Mouse (Mus musculus) ES-Bruce4 (cell line): ENCODE results near the gene 1700013F07Rik. TPM values are rescaled to one million over a fixed set of nuclear protein-coding genes. Genes with fewer than 3 reads are reported as not detected.

ENCODE experiments used
- H3K27ac ChIP-seq: 2 replicates; pipeline ENCODE4 v1.5.1; 2012; ENCODE audit warnings: low read length, inconsistent platforms; ENCODE audit not compliant: insufficient read depth
- H3K27me3 ChIP-seq: 2 replicates; pipeline ENCODE4 v1.6.1; 2012; ENCODE audit warnings: mild to moderate bottlenecking, low read length, inconsistent platforms; ENCODE audit not compliant: control insufficient read depth, poor library complexity, insufficient read depth, severe bottlenecking
- H3K36me3 ChIP-seq: 2 replicates; pipeline ENCODE4 v1.6.1; 2012; ENCODE audit warnings: inconsistent platforms, mild to moderate bottlenecking, low read length, moderate library complexity; ENCODE audit not compliant: control insufficient read depth, poor library complexity, insufficient read depth, severe bottlenecking
- H3K4me1 ChIP-seq: one replicate; pipeline ENCODE4 v1.8.1; 2011; ENCODE audit warnings: low read length; ENCODE audit not compliant: control insufficient read depth, insufficient read depth
- H3K4me3 ChIP-seq: 2 replicates; pipeline ENCODE4 v1.5.1; 2011; ENCODE audit warnings: low read depth, mild to moderate bottlenecking, low read length
- H3K9ac ChIP-seq: 2 replicates; pipeline ENCODE4 v1.6.1; 2012; ENCODE audit warnings: low read depth, mild to moderate bottlenecking, inconsistent platforms; ENCODE audit not compliant: poor library complexity, severe bottlenecking
- H3K9me3 ChIP-seq: replicated peaks from 2 replicates; pipeline ENCODE4 v1.6.1; 2012; ENCODE audit warnings: mild to moderate bottlenecking, low read length, inconsistent platforms; ENCODE audit not compliant: control insufficient read depth, poor library complexity, insufficient read depth, severe bottlenecking
- CTCF ChIP-seq: IDR thresholded peaks from one replicate; pipeline ENCODE4 v1.8.1; 2011; ENCODE audit warnings: low read depth, low read length
- EP300 ChIP-seq: IDR thresholded peaks from 2 replicates; pipeline ENCODE4 v1.6.1; 2011; ENCODE audit warnings: low read depth, low read length; ENCODE audit not compliant: insufficient read depth
- POLR2A ChIP-seq: IDR thresholded peaks from one replicate; pipeline ENCODE4 v1.8.1; 2011; ENCODE audit warnings: low read length; ENCODE audit not compliant: insufficient read depth
- polyA plus RNA-seq: library from polyadenylated mRNA; stranded (reverse); fragments of >200 nt; gene quantifications from 2 replicates; pipeline ENCODE4 v1.2.4, GENCODE M21; 2011; ENCODE audit warnings: low read depth; ENCODE audit not compliant: missing spikeins, insufficient read depth, insufficient read length

The 1700013F07Rik gene
- polyA plus RNA-seq, 1 experiment: not detected

DNA sequence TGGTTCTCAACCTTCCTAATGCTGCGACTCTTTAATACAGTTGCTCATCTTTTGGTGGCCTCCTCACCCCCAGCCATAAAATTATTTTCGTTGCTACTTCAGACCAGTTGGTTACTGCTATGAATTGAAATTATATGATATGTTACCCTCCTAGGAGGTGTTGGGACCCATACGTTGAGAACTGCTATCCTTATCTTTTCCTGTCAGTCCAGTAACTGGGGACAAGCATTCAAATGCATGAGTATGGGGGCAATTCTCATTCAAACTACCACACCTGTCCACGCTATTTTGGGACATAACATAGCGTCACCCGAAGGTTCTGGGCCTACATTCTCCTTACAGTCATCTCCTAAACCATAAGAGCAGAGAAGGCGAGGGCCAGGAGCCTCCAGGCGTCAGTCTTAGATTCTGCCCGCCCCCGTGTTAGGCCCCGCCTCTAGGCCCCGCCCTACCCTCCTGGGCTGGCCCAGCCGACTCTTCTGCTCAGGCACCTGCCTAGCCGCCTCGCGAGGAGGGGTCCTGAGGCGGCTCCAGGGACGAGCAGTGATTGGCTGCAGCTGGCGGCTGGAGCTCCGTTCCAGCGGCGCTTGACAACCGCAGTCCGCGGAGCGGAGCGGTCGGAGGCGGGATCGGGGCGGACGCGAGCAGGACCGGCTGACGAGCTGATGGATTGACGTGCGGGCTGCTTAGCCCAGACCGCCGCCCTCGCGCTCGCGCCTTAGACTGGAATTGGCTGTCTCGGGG, 57.0 kb downstream of the 1700013F07Rik start, which contains the start of gene Wdr47:
Gene Wdr47 (plus strand): TSS at position 494 of the 744 bp plus-strand sequence.
- Histone ChIP-seq H3K4me3 (peak within 1 kb of the TSS; percentile 71), H3K9me3 (no peaks in the 10 kb centered on the region), H3K27ac (no peak within 1 kb of the TSS), H3K27me3 (no peaks in the 10 kb centered on the region), H3K4me1 (no peaks in the 10 kb centered on the region), H3K36me3 (no peaks in the 10 kb centered on the region), H3K9ac (peak within 1 kb of the TSS; percentile 50)
- TF ChIP-seq CTCF: no peak

DNA sequence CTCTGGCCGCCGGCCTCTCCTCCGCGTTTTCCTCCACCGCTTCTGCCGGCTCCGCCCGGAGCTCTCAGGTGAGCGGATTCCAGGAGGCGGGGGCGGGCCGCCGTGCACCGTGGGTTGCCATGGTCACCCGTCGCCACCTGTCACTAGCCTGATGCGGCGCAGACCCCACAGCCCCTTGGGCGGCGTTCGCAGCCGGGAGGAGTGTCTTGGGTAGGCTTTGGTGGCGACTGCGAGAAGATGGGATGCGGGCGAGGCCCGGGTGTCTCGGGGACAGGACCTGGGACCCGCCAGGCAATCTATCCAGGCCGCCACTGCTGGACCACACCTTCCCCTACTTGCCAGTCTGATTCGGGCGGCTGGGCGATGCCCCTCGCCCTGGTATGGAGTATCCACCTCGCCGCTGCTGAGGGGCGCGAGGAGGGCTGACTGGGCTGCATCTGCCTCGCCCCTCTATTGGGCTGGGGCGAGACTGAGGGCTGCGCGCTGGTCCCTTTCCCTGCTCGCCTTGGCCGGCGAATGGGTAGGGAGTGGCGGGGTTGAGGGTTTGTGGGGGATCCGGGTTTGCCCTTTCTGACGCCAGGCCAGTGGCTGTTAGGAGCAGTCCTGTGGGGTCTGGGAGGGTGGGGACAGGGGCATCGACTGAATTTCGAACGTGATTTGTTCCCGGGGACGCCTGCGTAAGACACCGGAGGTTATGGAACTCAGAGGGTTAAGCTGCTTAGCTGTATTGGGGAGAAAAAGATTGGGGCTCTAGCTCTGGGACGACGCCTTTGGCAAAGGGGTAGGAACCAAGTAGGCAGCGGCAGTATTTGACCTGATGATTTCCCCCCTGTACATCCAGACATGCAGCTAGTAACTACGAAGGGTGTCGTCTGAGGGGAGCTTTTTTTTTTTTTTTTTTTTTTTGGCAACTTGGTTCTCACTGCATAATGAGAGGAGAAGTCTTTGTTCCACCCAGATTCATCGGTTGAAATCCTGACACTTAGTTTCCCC, 57.9 kb downstream of the 1700013F07Rik start:
- Histone ChIP-seq H3K27ac (no peak overlapping the region), H3K9me3 (no peaks in the 10 kb centered on the region), H3K27me3 (no peaks in the 10 kb centered on the region), H3K4me1 (no peaks in the 10 kb centered on the region), H3K4me3 (peak overlapping the region; percentile 71), H3K36me3 (no peaks in the 10 kb centered on the region), H3K9ac (peak overlapping the region; percentile 50)
- no peak for TF ChIP-seq EP300
- TF ChIP-seq CTCF: no peak
- TF ChIP-seq POLR2A: no peak

Other genes with a start within 250 kb of the 1700013F07Rik start
- gene Mybphl, start 169.2 kb upstream of the 1700013F07Rik start, polyA plus RNA-seq: not detected in 2 replicates
- 255 and 272 TPM in 2 replicates for gene Psrc1, start 150.3 kb upstream of the 1700013F07Rik start, polyA plus RNA-seq
- gene Celsr2, start 118.6 kb upstream of the 1700013F07Rik start, polyA plus RNA-seq: 7.1 and 8.9 TPM in 2 replicates
- 258 and 273 TPM in 2 replicates for gene Sars, start 88.9 kb upstream of the 1700013F07Rik start, polyA plus RNA-seq
- gene 5330417C22Rik, start 2.4 kb downstream of the 1700013F07Rik start, polyA plus RNA-seq: 0.43 TPM in 1 of 2 replicates, not detected in the other
- 22.7 and 25.5 TPM in 2 replicates for gene Tmem167b, start 28.3 kb downstream of the 1700013F07Rik start, polyA plus RNA-seq
- 21.5 and 28.4 TPM in 2 replicates for gene Taf13, start 37.5 kb downstream of the 1700013F07Rik start, polyA plus RNA-seq
- gene Wdr47, start 57.1 kb downstream of the 1700013F07Rik start, polyA plus RNA-seq: 10.9 and 12.6 TPM in 2 replicates
- 22.6 and 25.2 TPM in 2 replicates for gene Clcc1, start 119.8 kb downstream of the 1700013F07Rik start, polyA plus RNA-seq
- 27.5 and 30.9 TPM in 2 replicates for gene Gpsm2, start 188.2 kb downstream of the 1700013F07Rik start, polyA plus RNA-seq
- not detected in 2 replicates for gene Aknad1, start 205.5 kb downstream of the 1700013F07Rik start, polyA plus RNA-seq